Mouse (Mus musculus) hindbrain, embryonic 16.5 days (tissue): ENCODE data around the gene Slc25a31. TPM values are rescaled to one million over a fixed set of nuclear protein-coding genes. Genes with fewer than 3 reads are reported as not detected.

Experiments
- ATAC-seq: fragments of 200-750 bp; cut with Nextera tagmentation; 2 replicates; pipeline ENCODE4 v1.8.0; 2017; ENCODE audit warnings: moderate TSS enrichment, moderate library complexity
- H3K27ac ChIP-seq: fragments of 300-500 bp; sonication (generic); 2 replicates; pipeline ENCODE4 v1.5.1; 2014; ENCODE audit warnings: low read depth, mild to moderate bottlenecking, control low read depth, low read length, moderate library complexity
- H3K27me3 ChIP-seq: fragments of 300-500 bp; sonication (generic); replicated peaks from 2 replicates; pipeline ENCODE4 v1.6.1; 2014; ENCODE audit warnings: low read length; ENCODE audit not compliant: control insufficient read depth, insufficient read depth
- H3K36me3 ChIP-seq: fragments of 300-500 bp; sonication (generic); 2 replicates; pipeline ENCODE4 v1.6.1; 2014; ENCODE audit warnings: mild to moderate bottlenecking, low read length, moderate library complexity, mixed read lengths; ENCODE audit not compliant: control insufficient read depth, insufficient read depth
- H3K4me1 ChIP-seq: fragments of 300-500 bp; sonication (generic); 2 replicates; pipeline ENCODE4 v1.6.1; 2014; ENCODE audit warnings: low read depth, low read length; ENCODE audit not compliant: control insufficient read depth, insufficient read depth
- H3K4me2 ChIP-seq: fragments of 300-500 bp; sonication (generic); 2 replicates; pipeline ENCODE4 v1.6.1; 2014; ENCODE audit warnings: mild to moderate bottlenecking, low read length, control low read depth, moderate library complexity
- H3K4me3 ChIP-seq: fragments of 300-500 bp; sonication (generic); 2 replicates; pipeline ENCODE4 v1.5.1; 2014; ENCODE audit warnings: mild to moderate bottlenecking, low read length, control low read depth, moderate library complexity
- H3K9ac ChIP-seq: fragments of 300-500 bp; sonication (generic); 2 replicates; pipeline ENCODE4 v1.6.1; 2014; ENCODE audit warnings: low read depth, mild to moderate bottlenecking, control low read depth, low read length, moderate library complexity
- H3K9me3 ChIP-seq: fragments of 300-500 bp; sonication (generic); 2 replicates; pipeline ENCODE4 v1.6.1; 2014; ENCODE audit warnings: mild to moderate bottlenecking, low read length, moderate library complexity; ENCODE audit not compliant: control insufficient read depth
- WGBS: fragments of 180-500 bp; shearing (Covaris S2); extraction: QIAGEN DNeasy Blood & Tissue Kit; methylation state at CpG from one replicate; pipeline ENCODE4 v1.1.7; 2014; 5-methylcytosine and 5-hydroxymethylcytosine counted together
- polyA plus RNA-seq: library from polyadenylated mRNA; unstranded; fragments of >200 nt; fragmentation: Nextera tagmentation; extraction: Ambion mirVana; gene quantifications from 2 replicates; pipeline ENCODE4 v1.2.1, GENCODE M21; 2015

Gene Slc25a31
- polyA plus RNA-seq, 1 experiment from 2014 or later, result 0.36 TPM

- WGBS, result 28% methylated on average over 11 of the region's 11 CpGs
- peaks cover 3% of the 10 kb centered on the region; the same call in 1 of the 2 replicates for H3K4me1 ChIP-seq
- no peaks in the 10 kb centered on the region for H3K36me3 ChIP-seq
- H3K27me3 ChIP-seq, result no peaks in the 10 kb centered on the region
- H3K4me2 ChIP-seq, result no peak overlapping the region
- no peaks in the 10 kb centered on the region for H3K9me3 ChIP-seq
- no peak overlapping the region for H3K4me3 ChIP-seq
- no peak overlapping the region for H3K27ac ChIP-seq
- no peak for ATAC-seq
- H3K9ac ChIP-seq, result 0 out of 2 replicates have a peak overlapping the region, but pooled peaks have one; percentile 9
These were observed 26.3 kb upstream of the Slc25a31 start for GRCm38 (mm10) chr3:40682404-40682803.

DNA sequence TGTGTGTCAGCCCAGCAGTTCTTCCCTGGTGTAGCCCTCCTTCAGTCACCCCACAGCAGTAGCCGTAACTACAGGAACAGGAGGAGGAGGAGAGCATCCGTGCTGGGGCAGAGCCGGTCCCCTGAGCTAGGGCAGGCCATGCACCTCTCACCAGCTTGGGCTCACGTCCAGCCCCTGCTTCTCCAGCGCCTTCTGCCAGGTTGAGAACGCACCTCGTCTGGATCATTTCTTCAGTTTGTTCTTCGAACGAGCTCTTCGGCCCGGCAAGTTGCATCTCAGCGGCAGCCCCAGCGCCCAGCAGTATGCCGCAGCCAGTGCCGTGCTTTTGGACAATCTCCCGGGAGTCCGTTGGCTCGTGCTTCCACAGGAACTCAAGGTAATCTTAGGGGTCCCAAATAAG, 25.5 kb upstream of the Slc25a31 start:
- H3K4me3 ChIP-seq, result no peak overlapping the region
- no peaks in the 10 kb centered on the region for H3K9me3 ChIP-seq
- H3K4me2 ChIP-seq, result no peak overlapping the region
- H3K9ac ChIP-seq, result no peak overlapping the region
- no peak for ATAC-seq
- H3K27ac ChIP-seq, result no peak overlapping the region
- no peaks in the 10 kb centered on the region for H3K36me3 ChIP-seq
- H3K27me3 ChIP-seq, result no peaks in the 10 kb centered on the region
- WGBS, result 74% methylated on average over 18 of the region's 18 CpGs
- peaks cover 3% of the 10 kb centered on the region; the same call in 1 of the 2 replicates for H3K4me1 ChIP-seq

DNA sequence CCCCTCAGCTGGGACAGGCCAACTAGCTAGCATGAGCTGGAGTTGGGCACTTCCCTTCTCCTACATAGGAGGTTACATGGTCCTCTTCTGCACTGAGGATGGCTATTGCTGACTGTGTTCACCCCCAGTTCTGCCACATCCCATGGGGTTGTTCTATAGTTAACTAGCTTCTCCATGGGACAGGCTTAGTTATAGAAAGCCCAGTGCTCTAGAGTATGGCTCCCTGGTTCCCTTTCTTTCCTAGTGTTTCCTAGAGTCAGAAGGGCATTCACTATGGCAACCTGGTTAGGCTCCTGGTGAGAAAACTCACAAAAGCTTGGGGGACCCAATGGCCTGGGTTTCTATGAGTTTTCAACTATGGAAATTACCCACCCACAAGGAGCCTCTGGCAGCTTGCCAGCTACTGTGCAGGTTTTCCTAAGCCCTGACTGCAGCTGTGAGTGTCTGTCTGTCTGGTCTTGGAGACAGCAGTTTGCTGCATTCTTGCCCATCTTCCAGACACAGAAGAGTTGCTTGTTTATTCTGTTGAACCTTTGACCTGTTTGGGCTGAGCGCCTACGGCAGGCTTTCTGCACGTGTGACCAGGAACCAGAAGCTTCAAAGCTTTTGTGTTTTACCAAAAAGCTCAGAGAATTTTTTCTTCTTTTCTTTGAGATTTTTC, 22.7 kb upstream of the Slc25a31 start:
- no peak overlapping the region for H3K4me3 ChIP-seq
- peak; percentile 69 for ATAC-seq
- H3K27ac ChIP-seq, result no peak overlapping the region; the same call in 1 of the 2 replicates
- H3K9ac ChIP-seq, result no peak overlapping the region
- WGBS, result 5% methylated on average over 3 of the region's 3 CpGs
- H3K27me3 ChIP-seq, result no peaks in the 10 kb centered on the region
- H3K9me3 ChIP-seq, result no peaks in the 10 kb centered on the region
- H3K4me1 ChIP-seq, result peaks cover 3% of the 10 kb centered on the region; the same call in 1 of the 2 replicates
- H3K36me3 ChIP-seq, result no peaks in the 10 kb centered on the region
- H3K4me2 ChIP-seq, result no peak overlapping the region

DNA sequence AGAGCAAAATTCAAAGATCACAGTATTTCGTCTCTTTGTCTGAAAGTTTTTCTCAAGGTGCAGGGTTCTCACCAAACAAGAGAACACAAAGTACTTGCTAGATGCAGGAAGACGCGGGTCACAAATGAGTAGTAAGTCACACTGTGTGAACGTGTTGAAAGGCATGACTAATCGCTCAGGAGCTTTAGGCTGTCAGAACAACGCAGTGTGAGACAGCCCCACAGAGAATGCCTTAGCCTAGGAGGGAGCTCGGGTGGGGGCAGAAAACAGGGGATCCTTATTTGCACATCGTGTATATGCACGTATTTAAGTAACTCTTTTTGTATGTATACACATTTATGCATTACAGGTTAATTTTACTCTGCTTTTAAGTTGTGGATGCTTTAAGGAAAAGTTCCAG, 21.8 kb upstream of the Slc25a31 start:
- Histone ChIP-seq H3K27ac (no peak overlapping the region), H3K4me1 (peaks cover 3% of the 10 kb centered on the region; the same call in 1 of the 2 replicates), H3K9ac (no peak overlapping the region), H3K4me2 (no peak overlapping the region), H3K4me3 (no peak overlapping the region), H3K27me3 (no peaks in the 10 kb centered on the region), H3K36me3 (no peaks in the 10 kb centered on the region), H3K9me3 (no peaks in the 10 kb centered on the region)
- 13% methylated on average over 9 of the region's 9 CpGs for WGBS
- ATAC-seq, result peak; percentile 67

GRCm38 (mm10) chr3:40687588-40687987, 21.1 kb upstream of the Slc25a31 start:
- peaks cover under 1% of the 10 kb centered on the region; the same call in 1 of the 2 replicates for H3K4me1 ChIP-seq
- no peaks in the 10 kb centered on the region for H3K36me3 ChIP-seq
- H3K27ac ChIP-seq, result no peak overlapping the region
- no peak overlapping the region for H3K9ac ChIP-seq
- no peaks in the 10 kb centered on the region for H3K9me3 ChIP-seq
- ATAC-seq, result no peak
- H3K4me3 ChIP-seq, result no peak overlapping the region
- no peak overlapping the region for H3K4me2 ChIP-seq
- 46% methylated on average over 3 of the region's 3 CpGs for WGBS
- H3K27me3 ChIP-seq, result no peaks in the 10 kb centered on the region

DNA sequence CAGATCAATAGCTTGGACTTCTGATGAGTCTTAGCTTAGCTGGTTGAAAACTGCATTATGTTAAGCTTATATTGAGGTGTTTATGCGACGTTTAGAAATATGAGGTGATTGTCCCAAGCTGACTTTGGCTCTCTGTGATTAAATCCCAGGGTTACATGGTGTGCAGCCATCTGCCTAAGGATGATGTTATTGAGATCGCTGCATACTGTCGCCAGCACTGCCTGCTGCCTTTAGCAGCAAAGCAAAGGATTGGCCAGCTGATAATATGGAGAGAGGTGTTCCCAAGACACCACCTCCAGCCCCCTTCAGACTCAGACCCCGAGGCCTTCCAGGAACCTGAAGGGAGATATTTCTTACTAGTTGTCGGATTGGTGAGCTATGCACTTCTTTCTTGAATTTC, 17.1 kb upstream of the Slc25a31 start:
- no peak overlapping the region for H3K4me3 ChIP-seq
- H3K27me3 ChIP-seq, result no peaks in the 10 kb centered on the region
- H3K4me2 ChIP-seq, result no peak overlapping the region
- H3K9me3 ChIP-seq, result no peaks in the 10 kb centered on the region
- peak; percentile 61; the same call in 1 of the 2 replicates for ATAC-seq
- no peak overlapping the region for H3K9ac ChIP-seq
- H3K27ac ChIP-seq, result no peak overlapping the region
- H3K4me1 ChIP-seq, result no peaks in the 10 kb centered on the region; the same call in 1 of the 2 replicates
- no peaks in the 10 kb centered on the region for H3K36me3 ChIP-seq
- 66% methylated on average over 6 of the region's 6 CpGs for WGBS

DNA sequence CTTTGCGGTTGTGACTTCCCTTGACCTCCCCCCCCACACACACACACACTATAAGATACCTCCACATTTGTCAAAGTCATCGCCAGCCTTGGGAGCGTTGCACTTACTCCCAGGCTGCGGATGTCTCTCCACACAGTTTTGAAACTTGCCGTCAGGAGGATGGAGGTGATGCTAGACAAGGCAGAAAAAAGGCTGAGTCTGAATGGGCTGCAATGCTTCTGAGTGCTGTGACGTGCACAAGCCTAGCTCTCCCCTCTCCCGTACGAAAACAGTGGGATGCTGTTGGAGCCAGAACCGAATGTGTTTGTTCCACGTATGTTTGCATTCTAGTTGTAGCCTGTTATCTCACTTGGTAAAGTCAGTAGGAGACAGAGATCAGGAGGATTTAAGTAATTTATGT, 15.2 kb upstream of the Slc25a31 start:
- Histone ChIP-seq H3K4me2 (no peak overlapping the region), H3K36me3 (no peaks in the 10 kb centered on the region; the same call in 1 of the 2 replicates), H3K4me1 (no peaks in the 10 kb centered on the region), H3K27ac (no peak overlapping the region), H3K9me3 (no peaks in the 10 kb centered on the region), H3K4me3 (no peak overlapping the region), H3K27me3 (no peaks in the 10 kb centered on the region), H3K9ac (no peak overlapping the region)
- WGBS, result 84% methylated on average over 10 of the region's 10 CpGs
- ATAC-seq, result no peak

DNA sequence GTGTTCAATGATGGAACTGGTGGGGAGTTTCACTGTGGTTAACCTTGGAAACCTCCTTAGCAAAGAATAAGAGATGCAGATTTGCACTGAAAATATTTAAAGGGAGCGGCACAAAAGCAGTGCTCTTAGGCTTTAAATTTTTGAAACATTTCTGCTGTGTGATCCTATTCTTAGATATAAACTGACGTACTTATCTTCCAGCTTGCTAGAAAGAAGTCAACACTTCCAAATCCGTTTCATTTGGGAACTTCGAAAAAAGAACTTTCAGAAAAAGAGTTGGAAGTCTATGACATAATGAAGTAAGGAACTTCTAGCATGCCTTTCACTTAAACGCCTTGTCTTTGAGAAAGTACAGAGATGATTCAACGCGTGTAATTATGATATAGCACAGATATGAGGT, 14.7 kb upstream of the Slc25a31 start:
- no peaks in the 10 kb centered on the region; the same call in 1 of the 2 replicates for H3K36me3 ChIP-seq
- H3K27ac ChIP-seq, result no peak overlapping the region
- H3K4me3 ChIP-seq, result no peak overlapping the region
- H3K27me3 ChIP-seq, result no peaks in the 10 kb centered on the region
- H3K4me2 ChIP-seq, result no peak overlapping the region
- H3K9me3 ChIP-seq, result no peaks in the 10 kb centered on the region
- ATAC-seq, result no peak
- WGBS, result 91% methylated on average over 7 of the region's 7 CpGs
- H3K9ac ChIP-seq, result no peak overlapping the region
- no peaks in the 10 kb centered on the region for H3K4me1 ChIP-seq

DNA sequence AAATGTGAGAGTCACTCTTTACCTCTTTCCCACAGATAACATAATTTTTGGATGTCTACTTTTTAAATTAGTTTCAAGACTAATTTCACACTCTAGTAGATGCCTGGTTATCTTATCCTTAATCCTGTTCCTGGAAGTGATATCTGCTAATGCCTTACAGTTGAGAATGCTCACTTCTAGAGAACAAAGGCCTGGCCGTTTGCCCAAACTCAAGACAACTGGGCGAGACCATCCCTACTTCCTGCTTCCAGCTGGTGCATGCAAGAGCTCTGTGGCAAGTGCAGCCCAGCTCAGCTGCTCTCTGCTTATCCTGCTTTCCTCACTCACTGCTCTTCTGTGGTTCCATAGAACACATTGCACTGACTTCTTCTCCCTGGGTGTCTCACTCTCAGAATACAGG, 14.2 kb upstream of the Slc25a31 start:
- Histone ChIP-seq H3K4me1 (no peaks in the 10 kb centered on the region), H3K27ac (no peak overlapping the region), H3K4me3 (no peak overlapping the region), H3K27me3 (no peaks in the 10 kb centered on the region), H3K36me3 (no peaks in the 10 kb centered on the region; the same call in 1 of the 2 replicates), H3K9ac (no peak overlapping the region), H3K9me3 (no peaks in the 10 kb centered on the region), H3K4me2 (no peak overlapping the region)
- ATAC-seq, result peak; percentile 52; the same call in 1 of the 2 replicates
- 59% methylated on average over 2 of the region's 2 CpGs for WGBS
